Mouse (Mus musculus) thymus, postnatal 0 days (tissue): ENCODE data around the gene Rrnad1. TPM values are rescaled to one million over a fixed set of nuclear protein-coding genes. Genes with fewer than 3 reads are reported as not detected.
"Not testable (repeated sequence)": the region's sequence is repeated elsewhere in the genome, so short reads cannot be mapped to it uniquely, and the experiment has no call there.

Experiments
- DNase-seq: peaks from one replicate; pipeline ENCODE4 v3.0.0-alpha.2; 2015; ENCODE audit warnings: low spot score
- polyA plus RNA-seq: library from polyadenylated mRNA; unstranded; fragments of >200 nt; fragmentation: Nextera tagmentation; extraction: Ambion mirVana; gene quantifications from 2 replicates; pipeline ENCODE4 v1.2.1, GENCODE M21; 2015

Gene Rrnad1
- polyA plus RNA-seq, 1 experiment from 2014 or later = 16.6 TPM

DNA sequence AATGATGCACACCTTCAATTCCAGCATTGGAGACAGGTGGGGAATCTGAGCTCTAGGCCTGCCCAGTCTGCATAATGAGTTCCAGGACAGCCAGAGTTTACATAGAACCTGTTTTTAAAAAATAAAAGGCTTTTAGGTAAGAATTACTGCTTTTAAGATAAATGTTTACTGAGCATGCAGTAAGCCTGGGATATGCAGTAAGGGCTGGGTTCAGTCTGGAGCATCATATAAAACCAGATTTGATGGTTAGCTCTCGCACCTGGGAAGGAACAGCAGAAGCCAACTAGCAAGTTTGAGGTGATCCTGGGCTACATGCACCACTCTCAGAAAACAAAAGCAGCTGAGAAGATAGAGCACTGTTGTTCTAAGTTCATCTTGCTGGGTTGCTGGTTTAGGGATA lies 12.0 kb downstream of the Rrnad1 start:
- DNase-seq = no peak

DNA sequence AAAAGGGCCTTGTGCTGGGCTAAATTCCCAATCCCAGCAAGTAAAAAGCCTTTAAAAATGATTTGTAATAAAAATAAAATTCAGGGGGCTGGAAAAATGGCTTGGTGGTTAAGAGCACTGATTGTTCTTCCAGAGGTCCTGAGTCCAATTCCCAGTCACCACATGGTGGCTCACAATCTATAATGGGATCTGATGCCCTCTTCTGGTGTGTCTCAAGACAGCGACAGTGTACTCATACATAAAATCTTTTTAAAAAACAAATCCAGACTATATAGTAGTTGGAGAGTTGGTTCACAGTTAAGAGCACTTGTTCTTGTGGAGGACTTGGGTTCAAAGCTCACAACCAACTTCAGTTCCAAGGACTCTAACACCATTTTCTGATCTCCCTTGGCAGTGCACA lies 13.5 kb downstream of the Rrnad1 start:
- DNase-seq = no peak

DNA sequence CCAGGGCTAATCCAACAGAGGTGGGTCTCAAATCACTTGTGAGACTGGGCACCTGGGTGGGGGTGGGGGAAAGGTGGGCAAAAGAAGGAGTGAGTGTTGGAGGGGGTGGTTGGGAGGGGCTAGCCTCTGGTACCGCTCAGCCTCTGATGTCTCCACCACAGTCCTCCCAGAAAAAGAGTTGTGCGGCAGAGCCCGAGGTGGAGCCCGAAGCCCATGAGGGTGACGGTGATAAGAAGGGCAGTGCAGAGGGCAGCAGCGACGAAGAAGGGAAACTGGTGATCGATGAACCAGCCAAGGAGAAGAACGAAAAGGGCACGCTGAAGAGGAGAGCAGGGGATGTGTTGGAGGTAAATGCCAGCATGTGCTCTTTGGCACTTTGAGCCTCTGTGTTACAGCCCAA lies 16.6 kb downstream of the Rrnad1 start:
- no peak for DNase-seq

DNA sequence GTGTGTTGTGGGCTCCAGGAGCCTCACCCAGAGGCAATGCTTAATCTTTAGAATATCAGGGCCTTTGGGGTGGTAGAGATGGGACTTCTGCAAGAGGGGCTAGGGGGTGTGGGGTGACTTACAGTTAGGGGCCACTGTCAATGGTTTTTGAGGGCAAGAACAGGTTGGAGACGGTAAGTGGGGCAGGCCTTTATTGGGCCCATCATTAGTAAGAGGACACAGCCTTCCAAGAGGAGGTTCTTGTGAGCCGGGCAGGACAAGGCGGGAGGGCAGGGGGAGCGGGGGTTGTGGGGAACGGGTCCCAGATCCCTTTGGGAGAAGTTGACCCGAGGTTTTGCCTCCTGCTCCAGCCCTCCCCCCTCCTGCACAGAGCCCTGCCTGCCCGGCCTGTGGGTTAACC lies 17.0 kb downstream of the Rrnad1 start:
- no peak for DNase-seq

DNA sequence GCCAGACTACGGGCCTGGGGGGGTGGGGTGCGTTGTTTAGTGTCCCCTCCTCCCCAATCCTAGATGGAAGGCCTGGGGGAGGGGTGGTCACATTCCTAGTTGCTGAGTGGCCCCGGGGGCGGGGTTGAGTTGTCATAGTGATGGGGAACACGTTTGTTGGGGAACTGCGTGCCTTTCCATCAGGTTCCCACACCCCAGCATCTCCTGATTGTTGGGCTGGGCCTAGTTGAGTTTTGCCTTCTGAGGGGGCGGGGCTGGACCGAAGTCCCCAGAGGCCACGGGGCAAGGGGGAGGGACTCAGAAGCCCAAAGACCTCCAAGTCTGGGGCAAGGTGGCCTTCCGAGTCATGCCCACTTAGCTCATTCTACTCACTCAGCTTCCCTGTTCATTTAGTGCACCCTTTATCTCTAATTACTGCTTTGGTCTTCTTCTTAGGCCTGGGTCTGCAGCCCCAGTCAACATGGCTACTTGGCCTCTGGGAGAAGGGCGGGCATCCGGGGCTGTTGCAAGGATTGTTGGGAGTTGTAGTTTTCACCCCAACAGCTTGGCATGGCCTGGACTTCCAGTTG lies 19.9 kb downstream of the Rrnad1 start:
- DNase-seq = no peak

DNA sequence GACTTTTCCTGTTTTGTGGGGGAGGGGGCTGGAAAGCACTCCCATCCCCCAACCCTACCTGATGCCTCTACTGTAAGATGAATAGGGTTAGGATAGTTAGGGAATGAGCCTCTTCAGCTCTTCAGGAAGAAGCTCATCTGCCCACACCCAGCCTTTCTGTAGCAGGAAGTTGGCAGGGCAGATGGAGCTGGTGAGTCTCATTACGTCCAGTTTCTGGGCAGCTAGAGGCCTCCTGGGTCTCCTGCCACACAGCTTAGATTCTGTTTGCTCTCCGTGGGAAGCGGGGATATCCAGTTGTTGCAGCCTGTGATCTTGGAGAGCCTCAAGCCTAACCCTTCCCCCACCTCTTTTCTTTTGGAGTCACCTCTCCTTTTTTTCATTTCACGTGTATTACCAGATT lies 20.6 kb downstream of the Rrnad1 start:
- no peak for DNase-seq

DNA sequence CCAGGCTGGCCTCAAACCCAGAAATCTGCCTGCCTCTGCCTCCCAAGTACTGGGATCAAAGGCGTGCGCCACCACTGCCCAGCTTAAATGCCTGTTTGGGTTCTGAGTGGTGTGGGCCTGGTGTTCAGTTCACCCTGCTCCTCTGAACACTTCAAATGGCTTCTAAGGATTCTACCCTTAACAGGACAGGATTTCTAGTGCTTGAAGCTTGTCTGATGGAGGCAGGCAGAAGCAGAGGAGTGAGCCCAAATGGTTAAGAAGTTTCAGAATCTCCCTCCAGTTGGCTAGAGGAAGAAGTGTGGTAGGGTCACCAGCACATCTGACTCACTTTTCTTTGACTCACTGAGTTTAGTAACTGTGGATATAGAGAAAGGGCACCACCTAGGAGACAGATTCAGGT lies 21.1 kb downstream of the Rrnad1 start:
- no peak for DNase-seq

DNA sequence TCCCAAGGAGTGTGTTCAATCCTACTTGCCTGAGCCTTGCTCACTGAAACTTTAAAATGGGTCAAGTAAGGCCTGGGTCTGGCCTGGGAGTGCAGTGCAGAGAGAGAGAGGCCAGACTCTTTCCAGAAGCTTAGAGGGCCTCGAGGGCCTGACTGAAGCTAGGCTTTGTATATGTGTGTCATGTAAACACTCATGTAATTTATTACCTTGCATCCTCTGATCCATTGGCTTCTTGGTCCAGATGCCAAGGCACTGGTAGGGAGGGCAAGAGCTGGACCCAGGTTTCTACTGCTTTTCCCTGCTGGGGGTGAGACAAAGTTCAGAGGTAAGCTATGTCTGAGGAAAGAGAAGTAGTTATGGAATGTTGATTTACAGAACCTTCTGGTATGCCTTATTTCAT lies 22.6 kb downstream of the Rrnad1 start:
- no peak for DNase-seq

DNA sequence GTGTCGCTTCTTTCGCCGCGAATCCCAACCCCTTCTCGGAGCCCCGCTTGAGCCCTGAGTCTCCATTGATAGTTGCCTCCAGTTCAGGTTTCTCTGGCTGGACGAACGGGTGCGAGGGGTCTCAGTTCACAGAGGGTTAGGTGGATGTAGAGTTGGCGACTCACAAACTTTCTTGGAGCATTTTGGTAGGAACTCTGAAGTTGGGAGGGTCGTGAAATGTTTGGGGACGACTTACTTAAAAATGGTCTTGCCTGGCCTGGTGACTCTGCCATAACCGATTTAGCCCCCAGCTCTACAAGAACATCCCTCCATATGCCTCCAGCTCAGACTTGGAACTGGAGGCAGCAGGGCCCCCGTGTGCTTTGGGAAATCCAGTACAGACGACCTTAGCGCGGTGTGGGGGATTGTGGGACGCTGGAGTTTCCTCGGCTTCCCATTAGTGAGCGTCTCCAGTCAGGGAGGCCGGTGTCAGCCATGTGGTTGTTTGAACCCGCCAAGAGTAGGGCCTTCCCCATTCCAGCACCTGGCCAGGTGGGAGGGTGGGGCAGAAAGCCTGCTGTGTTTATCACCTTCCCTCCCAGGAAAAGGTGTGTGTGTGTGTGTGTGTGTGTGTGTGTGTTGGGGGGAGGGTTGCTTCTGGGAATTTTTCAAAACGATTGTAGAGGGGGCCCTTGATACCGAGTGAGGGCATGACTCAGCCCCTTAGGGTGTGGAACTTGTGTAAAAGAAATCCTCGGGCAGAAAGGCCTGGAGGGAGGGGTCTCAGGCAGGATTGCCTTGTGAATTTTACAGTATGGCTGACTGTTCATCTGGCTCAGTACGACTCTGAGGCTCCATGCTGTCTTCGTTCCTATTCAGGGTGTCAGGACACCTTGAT lies 23.3 kb downstream of the Rrnad1 start:
- peak; percentile 32 for DNase-seq

DNA sequence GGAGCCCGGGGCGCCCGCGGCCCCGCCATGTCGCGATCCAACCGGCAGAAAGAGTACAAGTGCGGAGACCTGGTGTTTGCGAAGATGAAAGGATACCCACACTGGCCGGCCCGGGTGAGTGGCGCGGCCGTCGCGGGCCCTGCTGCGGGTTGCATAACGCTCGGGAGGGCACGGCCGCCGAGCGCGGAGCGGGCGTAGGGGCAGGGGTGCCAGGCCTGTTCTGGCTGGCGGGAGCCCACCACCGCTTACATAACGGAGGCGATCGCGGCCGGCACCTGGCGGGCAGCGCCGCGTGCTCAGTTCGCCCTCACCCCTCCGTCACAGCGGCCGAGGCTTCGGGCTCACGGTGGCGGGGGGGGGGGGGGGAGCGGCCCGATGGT lies 23.9 kb downstream of the Rrnad1 start:
- no peak for DNase-seq

DNA sequence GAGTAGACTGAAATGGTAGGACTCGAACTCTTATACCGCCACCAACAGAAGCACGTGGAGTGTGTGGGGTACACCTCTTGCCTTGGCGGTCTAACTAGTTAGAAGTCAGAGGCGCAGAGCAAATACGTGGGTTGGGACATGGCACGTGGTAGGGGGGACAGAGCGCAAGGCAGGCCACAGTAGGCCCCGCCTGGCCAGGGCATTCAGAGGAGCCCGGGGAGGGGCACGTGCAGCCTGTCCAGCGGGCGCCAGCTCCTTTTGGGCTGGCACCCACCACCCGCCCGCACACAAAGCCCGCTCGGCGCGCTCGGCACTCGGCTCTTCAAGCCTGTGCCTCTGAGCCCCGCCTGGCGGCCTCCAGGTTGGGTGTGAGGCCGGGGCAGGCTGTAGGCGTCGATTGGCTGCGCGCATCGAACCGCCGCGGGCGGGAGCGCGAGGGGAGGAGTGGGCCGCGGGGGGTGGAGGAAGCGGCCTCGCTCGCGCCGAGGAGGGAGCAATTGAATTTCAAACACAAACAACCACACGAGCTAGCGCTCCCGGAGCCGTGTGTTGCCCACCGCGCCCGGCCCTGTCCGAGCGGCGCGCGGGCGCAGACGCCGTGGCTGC lies 24.5 kb downstream of the Rrnad1 start, which contains the start of gene Hdgf:
TSS of gene Hdgf (plus strand) at position 442 of the 606 bp plus-strand sequence.
- peak; percentile 97 for DNase-seq

DNA sequence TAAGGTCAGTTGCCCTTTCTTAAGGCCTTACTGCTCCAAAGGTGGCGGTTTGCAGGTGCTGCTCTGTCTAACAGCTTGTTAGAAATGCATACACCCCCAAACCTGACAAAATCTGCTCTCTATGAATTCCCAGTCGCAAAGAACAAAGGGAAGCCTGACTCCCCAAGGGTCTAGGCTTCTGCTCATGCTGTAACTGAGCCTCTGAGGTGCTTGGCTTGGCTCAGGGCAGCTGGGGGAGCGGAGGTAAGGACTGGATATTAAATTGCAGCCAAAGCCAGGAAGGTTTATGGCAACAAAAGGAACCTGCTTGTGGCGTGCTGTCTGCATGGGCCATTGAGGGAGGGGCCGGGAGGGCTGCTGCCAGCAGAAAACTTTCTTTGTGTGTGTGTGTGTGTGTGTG lies 26.7 kb downstream of the Rrnad1 start:
- DNase-seq = no peak

DNA sequence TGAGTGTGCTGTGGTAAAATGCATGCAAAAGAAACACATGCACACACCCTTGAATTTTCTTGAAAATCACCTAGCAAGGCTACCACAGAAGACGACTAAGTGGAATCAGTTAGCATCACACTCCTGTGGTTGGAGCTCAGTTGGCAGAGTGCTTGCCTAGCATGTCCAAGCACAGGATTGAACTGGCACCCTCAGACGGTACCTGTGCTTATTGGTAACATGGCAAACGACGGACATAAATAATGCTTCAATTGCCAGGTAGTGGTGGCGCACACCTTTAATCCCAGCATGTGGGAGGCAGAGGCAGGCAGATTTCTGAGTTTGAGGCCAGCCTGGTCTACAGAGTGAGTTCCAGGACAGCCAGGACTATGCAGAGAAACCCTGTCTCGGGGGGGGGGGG lies 28.6 kb downstream of the Rrnad1 start:
- DNase-seq = not testable (repeated sequence)

DNA sequence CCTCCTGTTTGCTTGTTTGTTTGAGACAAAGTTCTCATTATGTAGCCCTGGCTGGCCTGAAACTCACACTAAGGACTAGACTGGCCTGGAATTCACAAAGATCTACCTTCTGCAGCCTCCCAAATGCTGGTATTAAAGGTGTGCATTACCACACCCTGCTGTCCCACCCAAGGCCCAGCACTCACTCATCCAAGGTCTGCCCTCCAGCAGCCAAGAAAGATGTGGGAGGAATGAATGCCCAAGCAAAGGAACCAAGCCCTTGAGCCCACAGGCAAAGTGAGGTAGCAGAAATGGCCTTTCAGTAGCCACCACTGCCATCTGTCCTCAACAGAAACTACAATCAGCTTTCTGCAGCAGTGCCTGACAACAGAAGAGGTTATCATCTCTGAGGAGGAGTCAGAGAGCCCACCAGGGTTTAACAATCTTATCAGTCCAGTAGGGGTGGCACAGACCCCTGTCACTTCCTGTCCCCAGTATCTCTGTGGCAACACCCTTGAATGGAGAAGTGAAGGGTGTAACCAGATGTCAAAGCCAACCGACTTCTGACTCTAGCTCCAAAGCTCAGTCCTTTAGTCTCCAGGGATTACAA lies 29.4 kb downstream of the Rrnad1 start:
- DNase-seq = no peak

DNA sequence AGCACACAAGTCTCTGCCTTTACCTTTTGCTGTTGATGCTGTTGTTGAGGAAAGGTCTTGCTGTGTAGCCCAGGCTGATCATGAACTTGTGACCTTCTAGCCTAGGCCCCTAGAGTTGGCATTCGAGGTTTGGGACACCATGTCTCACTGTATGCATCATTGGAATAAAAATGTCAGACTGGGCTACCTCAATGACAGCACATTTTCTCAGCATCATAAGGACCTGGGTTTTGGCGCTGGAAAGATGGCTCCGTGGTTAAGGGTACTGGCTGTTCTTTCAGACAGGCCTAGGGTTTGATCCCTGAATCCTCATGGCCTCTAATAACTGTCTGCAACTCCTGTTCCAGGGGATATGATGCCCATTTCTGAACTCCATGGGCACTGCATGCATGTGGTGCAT lies 30.7 kb downstream of the Rrnad1 start:
- no peak for DNase-seq

DNA sequence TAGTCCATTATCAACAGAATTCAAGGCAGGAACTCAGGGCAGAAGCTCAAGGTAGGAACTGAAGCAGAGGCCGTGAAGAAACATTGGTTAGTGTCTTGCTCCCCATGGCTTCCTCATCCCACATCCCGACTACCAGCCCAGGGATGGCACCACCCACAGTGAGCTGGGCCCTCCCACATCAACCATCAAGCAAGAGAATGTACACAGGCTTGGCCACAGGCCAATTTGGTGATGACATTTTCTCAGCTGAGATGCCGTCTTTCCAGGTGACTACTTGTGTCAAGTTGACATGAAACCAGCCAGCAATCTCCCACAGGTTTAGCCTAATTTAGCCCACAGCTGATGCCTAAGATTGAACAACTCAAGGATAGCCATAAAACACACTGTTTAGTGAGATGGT lies 31.3 kb downstream of the Rrnad1 start:
- no peak for DNase-seq

DNA sequence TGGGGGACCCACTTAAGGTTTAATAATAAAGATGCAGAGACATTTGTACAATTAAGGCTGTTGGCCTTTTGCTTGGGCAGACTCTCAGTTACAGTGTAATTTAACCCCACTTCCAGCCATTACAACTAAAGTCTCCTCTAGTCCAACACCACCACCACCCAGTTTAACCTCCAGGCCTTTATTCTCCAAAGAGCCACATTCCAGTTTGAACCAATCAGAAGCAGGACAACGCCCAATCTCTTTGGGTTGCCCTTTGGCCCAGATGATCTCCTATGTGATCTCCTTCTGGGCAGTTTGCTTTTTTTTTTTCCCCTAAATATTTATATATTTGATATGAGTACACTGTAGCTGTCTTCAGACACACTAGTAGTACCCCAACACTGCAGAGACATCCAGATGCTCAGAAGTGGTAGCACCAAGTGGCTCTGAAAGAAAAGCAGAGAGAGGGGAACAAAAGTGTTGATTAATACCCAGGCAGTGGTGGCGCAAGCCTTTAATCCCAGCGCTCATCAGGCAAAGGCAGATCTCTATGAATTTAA lies 37.1 kb downstream of the Rrnad1 start:
- DNase-seq = no peak

DNA sequence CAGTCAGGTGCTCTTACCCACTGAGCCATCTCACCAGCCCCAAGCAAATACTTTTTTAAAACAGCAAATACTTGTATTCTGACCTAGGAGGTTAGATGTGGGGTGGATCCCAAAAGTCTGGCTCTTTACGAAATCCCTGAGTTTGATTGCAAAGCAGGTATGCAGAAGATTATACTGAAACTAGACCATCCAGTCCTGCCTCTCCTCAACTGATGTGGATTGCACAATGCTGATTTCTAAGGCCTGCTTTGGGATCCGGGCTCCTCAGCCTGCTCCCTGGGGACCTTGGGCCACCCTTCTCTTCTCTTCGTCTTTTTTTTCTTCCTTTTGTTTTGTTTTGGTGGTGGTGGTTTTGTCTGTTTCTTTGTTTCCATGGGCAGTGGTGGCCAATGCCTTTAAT lies 39.0 kb downstream of the Rrnad1 start:
- no peak for DNase-seq

DNA sequence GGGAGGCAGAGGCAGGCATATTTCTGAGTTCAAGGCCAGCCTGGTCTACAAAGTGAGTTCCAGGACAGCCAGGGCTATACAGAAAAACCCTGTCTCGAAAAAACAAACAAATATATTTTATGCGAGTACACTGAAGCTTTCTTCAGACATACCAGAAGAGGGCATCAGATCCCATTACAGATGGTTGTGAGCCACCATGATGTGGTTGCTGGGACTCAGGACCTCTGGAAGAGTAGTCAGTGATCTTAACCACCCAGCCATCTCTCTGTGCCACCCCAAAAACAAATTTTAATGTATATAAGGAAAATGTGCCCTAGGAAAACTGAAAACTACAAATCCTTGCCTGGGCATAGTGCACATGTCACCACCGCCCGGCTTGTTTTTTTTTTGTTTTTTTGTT lies 43.1 kb downstream of the Rrnad1 start:
- DNase-seq = not testable (repeated sequence)

DNA sequence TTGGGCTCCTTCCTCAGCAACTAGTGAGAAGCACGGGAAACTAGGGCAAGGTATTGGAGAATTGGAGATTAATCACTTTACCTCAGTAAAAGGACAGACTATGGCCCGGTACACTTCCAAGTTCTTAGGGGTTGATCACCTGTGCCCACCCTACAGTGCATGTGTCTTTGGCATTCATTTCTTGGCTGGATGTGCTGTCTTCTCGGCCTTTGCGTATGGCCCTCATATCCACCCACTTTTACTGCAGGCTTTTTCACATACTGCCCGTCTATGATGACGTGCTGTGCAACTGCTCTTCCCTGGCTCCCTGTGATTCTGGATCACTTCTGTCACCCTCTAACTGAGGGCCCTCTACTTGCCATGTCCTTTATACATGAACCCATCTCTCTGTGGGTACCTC lies 44.1 kb downstream of the Rrnad1 start:
- DNase-seq = peak; percentile 7

DNA sequence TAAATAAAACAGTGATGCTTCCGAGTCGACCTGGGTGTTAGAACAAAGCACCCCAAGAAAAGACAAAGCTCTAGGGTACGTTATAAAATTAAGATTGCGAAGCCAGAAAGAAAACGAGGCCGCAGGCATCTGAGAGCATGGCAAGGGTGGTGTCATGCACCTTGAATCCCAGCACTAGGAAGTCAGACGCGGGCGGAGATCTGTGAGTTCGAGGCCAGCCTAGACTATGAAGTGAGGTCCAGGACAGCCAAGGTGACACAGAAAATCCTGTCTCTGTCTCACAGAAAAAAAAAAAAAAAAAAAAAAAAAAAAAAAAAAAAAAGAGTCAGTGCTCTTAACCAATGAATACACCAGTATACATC lies 44.5 kb downstream of the Rrnad1 start:
- DNase-seq = no peak
